Mouse (Mus musculus): Measurements from ENCODE around the gene Cdx4. TPM values are rescaled to one million over a fixed set of nuclear protein-coding genes. Genes with fewer than 3 reads are reported as not detected.

Gene Cdx4
- not detected for polyA plus RNA-seq (2014; fragmentation: Illumina TruSeq; extraction: RNeasy Lipid Tissue Mini Kit (QIAGEN cat#74804); ENCODE audit: low replicate concordance)

DNA sequence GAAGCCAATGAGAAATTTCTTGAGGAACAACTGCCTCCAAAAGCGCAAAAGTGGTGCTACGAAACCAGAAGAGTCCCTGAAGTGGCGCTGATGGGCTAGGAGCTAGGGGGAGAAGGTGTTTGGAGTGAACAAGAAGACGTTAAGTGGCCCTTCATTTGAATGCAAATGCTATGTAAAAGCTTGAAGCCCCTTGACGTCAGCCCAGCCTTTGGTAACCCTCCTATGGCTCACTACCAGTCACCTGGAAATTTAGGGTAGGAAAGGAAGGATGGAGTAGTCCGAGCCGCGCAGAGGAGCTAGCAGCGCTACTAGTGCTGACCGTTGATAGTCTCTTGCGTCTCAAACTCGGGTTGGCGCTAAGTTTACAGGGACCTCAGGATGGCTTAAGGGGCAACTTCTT is at the start of gene Cdx4:
TSS of gene Cdx4 (plus strand) at position 253 of the 400 bp plus-strand sequence.

DNA sequence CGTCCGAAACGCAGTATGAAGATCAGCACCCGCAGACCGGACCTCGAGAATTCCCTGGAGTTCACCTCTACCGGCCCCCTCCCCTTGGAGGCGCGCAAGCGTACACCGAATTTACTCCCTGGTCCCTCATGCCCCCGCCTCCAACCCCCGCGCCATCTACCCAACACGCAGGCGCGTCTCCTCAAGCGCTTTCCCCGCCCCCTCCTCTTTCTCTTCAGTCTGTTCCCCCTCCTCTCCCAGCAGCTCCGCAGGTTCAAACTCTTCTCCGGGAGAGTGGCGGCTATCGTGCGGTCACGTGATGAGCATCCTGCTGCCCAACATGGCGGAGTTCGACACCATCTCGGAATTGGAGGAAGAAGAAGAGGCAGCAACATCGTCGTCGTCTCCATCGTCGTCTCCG is 35.1 kb downstream of the Cdx4 start, which contains the start of gene Chic1:
TSS of gene Chic1 (plus strand) at position 190 of the 400 bp plus-strand sequence.

Other genes starting within 250 kb of the Cdx4 start
- gene Nap1l2, start 134.8 kb upstream of the Cdx4 start, polyA plus RNA-seq (2014; fragmentation: Illumina TruSeq; extraction: RNeasy Lipid Tissue Mini Kit (QIAGEN cat#74804); ENCODE audit: low replicate concordance): 1.0 TPM
- gene Chic1, start 35.1 kb downstream of the Cdx4 start, polyA plus RNA-seq (2014; fragmentation: Illumina TruSeq; extraction: RNeasy Lipid Tissue Mini Kit (QIAGEN cat#74804); ENCODE audit: low replicate concordance): 8.6 TPM
- gene Tsx, start 93.1 kb downstream of the Cdx4 start, polyA plus RNA-seq (2014; fragmentation: Illumina TruSeq; extraction: RNeasy Lipid Tissue Mini Kit (QIAGEN cat#74804); ENCODE audit: low replicate concordance): 0.59 TPM
- not detected for gene Gm26992, start 100.6 kb downstream of the Cdx4 start, polyA plus RNA-seq (2014; fragmentation: Illumina TruSeq; extraction: RNeasy Lipid Tissue Mini Kit (QIAGEN cat#74804); ENCODE audit: low replicate concordance)

Data from small intestine, adult 10 weeks (tissue).